8 mouse cellular contexts compared by ENCODE assay signal in the genomic region with DNA sequence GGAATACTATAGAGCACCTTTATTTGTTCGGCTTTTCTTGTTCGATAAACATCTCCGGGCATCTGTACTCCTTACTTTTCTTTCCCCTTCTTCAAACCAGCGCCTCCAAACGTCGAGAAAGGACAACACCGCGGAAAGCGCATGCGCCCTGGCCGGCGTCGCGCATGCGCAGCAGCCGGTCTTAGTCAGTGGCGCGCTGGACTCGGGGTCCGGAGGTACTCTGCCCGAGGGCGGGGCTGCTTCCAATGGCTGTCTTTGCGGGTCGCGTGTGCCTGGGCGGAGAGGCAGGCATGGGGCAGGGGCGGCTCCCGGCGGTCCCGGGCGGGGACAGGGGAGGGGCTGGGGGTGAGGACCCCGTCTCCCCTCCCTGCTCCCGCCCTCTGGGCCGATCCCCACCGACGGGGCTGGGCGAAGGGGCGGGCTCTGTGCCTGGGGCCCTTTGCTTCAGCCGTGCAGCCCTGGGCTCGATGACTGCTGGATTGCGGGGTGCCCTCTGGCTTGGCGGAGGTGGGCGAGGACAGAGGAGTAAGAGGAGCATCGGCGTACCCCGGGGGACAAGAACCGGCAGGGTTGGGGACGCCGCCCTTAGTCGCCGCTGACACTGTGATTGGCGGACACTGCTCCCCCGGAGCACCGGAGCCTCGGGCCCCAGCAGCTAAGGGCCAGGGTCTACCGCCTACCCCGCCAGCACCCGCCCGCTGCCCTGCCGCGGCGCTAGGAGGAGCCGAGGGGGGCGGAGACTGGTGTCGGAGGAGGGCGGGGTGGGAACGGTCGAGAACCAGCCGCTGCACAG. TPM values are rescaled to one million over a fixed set of nuclear protein-coding genes. Genes with fewer than 3 reads are reported as not detected.
DNase-seq lines count a peak whose midpoint lies in the region; ATAC-seq lines count a peak whose summit lies in the region.

A gene (minus strand): TSS at position 101 of the 793 bp plus-strand sequence.
A gene (plus strand): TSS at position 165 of the 793 bp plus-strand sequence.

- no peaks in the 10 kb centered on the region for H3K27me3 ChIP-seq in hindbrain, embryonic 16.5 days (replicated peaks; ENCODE audit: control insufficient read depth, insufficient read depth, low read length)

- H3K79me2 ChIP-seq in macrophage (ENCODE audit: inconsistent target), result peaks cover 43% of the 10 kb centered on the region

- no peaks in the 10 kb centered on the region for H3K9me3 ChIP-seq in hindbrain, embryonic 16.5 days (ENCODE audit: control insufficient read depth, low read length)

- H3K27ac ChIP-seq in hindbrain, embryonic 16.5 days (ENCODE audit: low read depth, low read length), result peak within 1 kb of the TSS; percentile 93
- H3K27ac ChIP-seq in macrophage, result peak within 1 kb of the TSS; percentile 78

- WGBS in hindbrain, embryonic 16.5 days, result under 1% methylated on average over 59 of the region's 69 CpGs
- WGBS in macrophage (ENCODE audit: missing documents), result under 1% methylated on average over 60 of the region's 69 CpGs

- H3K4me2 ChIP-seq in hindbrain, embryonic 16.5 days (ENCODE audit: low read length), result peak within 1 kb of the TSS; percentile 76

- H3K9ac ChIP-seq in hindbrain, embryonic 16.5 days (ENCODE audit: low read depth, low read length), result peak within 1 kb of the TSS; percentile 89

- peak within 1 kb of the TSS; percentile 67 for H3K4me3 ChIP-seq in hindbrain, embryonic 16.5 days (ENCODE audit: low read length)
- peak within 1 kb of the TSS; percentile 60 for H3K4me3 ChIP-seq in macrophage (ENCODE audit: inconsistent target)

- DNase-seq in T-cell, adult 2 months (ENCODE audit: low spot score), result peak; percentile 85
- peak; percentile 91 to 93 for DNase-seq in cerebellum, postnatal 36 days
- peak; percentile 90 for DNase-seq in gastrocnemius, adult 18-20 months (ENCODE audit: low spot score)
- peak; percentile 84 to 92 for DNase-seq in left cerebral cortex, adult 18-20 months (ENCODE audit: low spot score in 2 of 2)
- DNase-seq in right cerebral cortex, adult 18-20 months, result peak; percentile 92
- peak; percentile 72 for DNase-seq in urinary bladder, postnatal 10 days (ENCODE audit: low spot score)

- ATAC-seq in hindbrain, embryonic 16.5 days, result peak; percentile 95

- H3K4me1 ChIP-seq in hindbrain, embryonic 16.5 days (ENCODE audit: control insufficient read depth, insufficient read depth, low read depth, low read length), result peaks cover 25% of the 10 kb centered on the region

- no peaks in the 10 kb centered on the region for H3K36me3 ChIP-seq in hindbrain, embryonic 16.5 days (ENCODE audit: control insufficient read depth, insufficient read depth, low read length)
- no peaks in the 10 kb centered on the region for H3K36me3 ChIP-seq in macrophage (ENCODE audit: inconsistent target)

RNA-seq across cellular contexts. Expression of the first gene that starts in this region (rescaled TPM):
- 1 to 10 TPM; 2.0 to 2.6 TPM for total RNA-seq in gastrocnemius, adult 18-20 months (2021)
- polyA plus RNA-seq in hindbrain, embryonic 16.5 days (2015; fragmentation: Nextera tagmentation; extraction: Ambion mirVana), result 14.3 and 15.7 TPM in 2 replicates
- total RNA-seq in left cerebral cortex, adult 18-20 months (2021), result 1 to 10 TPM; 5.4 to 7.3 TPM
- 10 to 100 TPM in 19 of 26 experiments, 1 to 10 TPM in 7; 1.1 to 48.5 (median 24.5) TPM for total RNA-seq in macrophage (2018; cell fraction: chromatin; rRNA removed)
- 1 to 10 TPM; 1.6 to 6.6 (median 4.3) TPM for total RNA-seq in macrophage (2018; cell fraction: cytosol; rRNA removed)
- 10 to 100 TPM in 16 of 26 experiments, 1 to 10 TPM in 9, under 1 TPM in 1; 0.98 to 36.0 (median 13.1) TPM for total RNA-seq in macrophage (2018; cell fraction: nucleus; rRNA removed)
- polyA plus RNA-seq in macrophage (2018), result 3.9 to 8.9 TPM (median 4.9 TPM) in 3 replicates

RNA-seq across cellular contexts. Expression of the second gene that starts in this region (rescaled TPM):
- 10 to 100 TPM; 17.0 to 40.1 TPM for total RNA-seq in gastrocnemius, adult 18-20 months (2021)
- 41.0 and 41.2 TPM in 2 replicates for polyA plus RNA-seq in hindbrain, embryonic 16.5 days (2015; fragmentation: Nextera tagmentation; extraction: Ambion mirVana)
- total RNA-seq in left cerebral cortex, adult 18-20 months (2021), result 10 to 100 TPM; 49.4 to 52.7 TPM
- 100 to 1,000 TPM in 6 of 26 experiments, 10 to 100 TPM in 20; 10.9 to 200 (median 52.2) TPM for total RNA-seq in macrophage (2018; cell fraction: chromatin; rRNA removed)
- total RNA-seq in macrophage (2018; cell fraction: cytosol; rRNA removed), result 100 to 1,000 TPM in 14 of 26 experiments, 10 to 100 TPM in 12; 16.8 to 272 (median 104) TPM
- total RNA-seq in macrophage (2018; cell fraction: nucleus; rRNA removed), result 100 to 1,000 TPM in 9 of 26 experiments, 10 to 100 TPM in 17; 16.5 to 264 (median 75.3) TPM
- 120 to 232 TPM (median 153 TPM) in 3 replicates for polyA plus RNA-seq in macrophage (2018)

Comparison
In these comparisons a context has a peak if more than half of its experiments do, and no peak if none do; other contexts are left out.
1. Peak in every context shown above with its lines: DNase-seq, ATAC-seq, H3K4me3 ChIP-seq and H3K27ac ChIP-seq.